Mouse (Mus musculus) adrenal gland, postnatal 4 days (tissue): ENCODE data around the gene Ube2b. TPM values are rescaled to one million over a fixed set of nuclear protein-coding genes. Genes with fewer than 3 reads are reported as not detected.

ENCODE experiments used
- DNase-seq, 2 experiments: peaks; one replicate each; pipeline ENCODE4 v3.0.0; 2021 to 2022; ENCODE audit warnings: low spot score in 2 of 2, mixed read lengths in 2 of 2
- long read RNA-seq, 2 experiments: library from polyadenylated mRNA; stranded (forward); transcript quantifications; one replicate each; pipeline ENCODE4 v2.0.0; 2021
- total RNA-seq, 2 experiments: library from RNA; stranded (reverse); gene quantifications; 2 replicates each; pipeline ENCODE4 v1.2.3; 2021

Gene Ube2b
- 100 to 1,000 TPM; 131 to 142 TPM for total RNA-seq
- long read RNA-seq, experiment 1, transcript Ube2b-201 (6 exons, 1,792 nt): major isoform, 22 of 31 reads
- long read RNA-seq, experiment 1, partial matches to known transcripts: 1 of 31 reads
- long read RNA-seq, experiment 1, other reads (novel, unspliced or antisense): 4 of 31 reads
- long read RNA-seq, experiment 2, transcript Ube2b-203 (2 exons, 516 nt): minor isoform, 6 of 125 reads
- long read RNA-seq, experiment 2, transcript Ube2b-201 (6 exons, 1,792 nt): major isoform, 85 of 125 reads
- long read RNA-seq, experiment 2, partial matches to known transcripts: 8 of 125 reads
- long read RNA-seq, experiment 2, other reads (novel, unspliced or antisense): 22 of 125 reads

DNA sequence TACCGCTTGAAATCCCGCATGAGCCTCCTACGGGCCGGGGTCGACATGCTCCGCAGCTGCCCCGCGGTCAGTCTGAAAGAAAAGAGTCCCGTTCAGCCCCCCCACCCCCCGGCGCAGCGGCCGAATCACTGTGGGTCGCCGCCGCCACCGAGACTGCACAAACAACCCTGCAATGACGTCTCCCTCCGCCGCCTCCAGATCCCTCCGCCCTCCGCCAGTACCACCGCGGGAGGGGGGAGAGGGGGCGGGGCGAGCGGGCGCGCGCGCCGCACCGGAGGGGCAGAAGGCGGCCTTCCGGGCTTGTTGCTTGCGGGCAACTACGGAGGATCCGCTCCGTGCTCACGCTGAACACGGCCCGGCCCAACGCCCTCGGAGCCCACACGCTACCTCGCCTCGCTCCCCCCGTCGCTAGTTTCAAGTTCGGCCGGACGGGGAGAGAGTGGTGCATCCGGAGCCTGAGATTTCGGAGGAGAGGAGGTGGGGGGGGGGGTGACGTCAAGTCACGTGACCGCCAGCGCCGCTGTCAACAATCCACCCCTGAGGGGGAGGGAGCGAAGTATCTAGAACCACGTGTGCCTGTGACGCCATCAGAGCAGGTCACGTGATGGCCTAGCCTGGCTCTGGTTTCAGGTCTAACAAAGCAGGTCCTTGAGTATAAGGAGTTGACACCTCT is at the start of gene Ube2b:
Ube2b (minus strand) TSS at position 473 of the 673 bp plus-strand sequence.
- peak; percentile 84 to 85 for DNase-seq

DNA sequence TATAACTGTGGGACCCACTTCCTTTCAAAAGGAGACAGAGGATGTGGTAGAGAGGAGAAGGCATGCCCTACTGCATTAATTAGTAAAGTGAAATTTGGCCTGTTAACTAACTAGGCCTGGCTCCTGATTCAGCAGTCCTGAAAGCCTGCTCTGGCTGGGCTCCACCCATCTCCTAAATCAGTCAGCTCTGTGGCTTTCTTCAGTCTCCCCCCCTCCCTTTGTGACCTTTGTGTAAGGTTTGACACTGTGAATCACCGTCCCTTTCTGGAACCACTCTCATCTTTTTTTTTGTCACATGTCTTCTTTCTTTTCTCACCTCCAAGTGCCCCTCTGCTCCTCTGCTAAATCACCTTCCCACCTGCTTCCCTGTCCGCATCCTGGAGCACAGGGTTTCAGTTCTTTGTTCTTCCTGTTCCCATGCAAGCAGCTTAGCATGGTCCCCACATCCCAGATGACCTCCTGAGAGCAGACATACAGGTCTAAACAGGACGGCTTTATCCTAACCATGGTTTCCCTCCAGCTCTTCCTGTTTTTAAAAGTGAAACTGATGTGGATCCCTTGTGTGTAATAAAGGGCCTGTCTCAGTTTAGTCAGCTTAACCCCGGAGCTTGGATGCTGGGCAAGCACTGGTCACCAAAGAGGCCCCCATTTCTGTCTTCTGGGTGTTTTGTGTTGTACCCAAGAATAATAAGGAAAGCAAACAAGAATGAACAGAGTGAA is 46.0 kb upstream of the Ube2b start:
- no peak for DNase-seq

DNA sequence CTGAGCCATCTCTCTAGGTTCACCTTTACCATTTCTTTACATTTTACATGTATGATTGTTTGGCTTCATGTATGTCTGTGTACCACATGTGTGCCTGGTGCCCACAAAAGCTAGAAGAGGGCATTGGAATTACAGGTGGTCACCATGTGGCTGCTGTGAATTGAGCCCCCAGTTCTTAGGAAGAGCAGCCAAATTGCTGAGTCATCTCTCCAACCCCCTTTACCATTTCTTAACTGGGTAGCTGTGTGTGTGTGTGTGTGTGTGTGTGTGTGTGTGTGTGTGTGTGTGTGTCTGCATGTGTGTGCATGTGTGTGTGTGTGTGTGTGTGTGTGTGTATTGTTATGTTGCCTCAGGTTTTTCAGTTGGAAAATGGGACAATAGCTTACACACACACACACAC is 43.6 kb upstream of the Ube2b start:
- DNase-seq: no peak

DNA sequence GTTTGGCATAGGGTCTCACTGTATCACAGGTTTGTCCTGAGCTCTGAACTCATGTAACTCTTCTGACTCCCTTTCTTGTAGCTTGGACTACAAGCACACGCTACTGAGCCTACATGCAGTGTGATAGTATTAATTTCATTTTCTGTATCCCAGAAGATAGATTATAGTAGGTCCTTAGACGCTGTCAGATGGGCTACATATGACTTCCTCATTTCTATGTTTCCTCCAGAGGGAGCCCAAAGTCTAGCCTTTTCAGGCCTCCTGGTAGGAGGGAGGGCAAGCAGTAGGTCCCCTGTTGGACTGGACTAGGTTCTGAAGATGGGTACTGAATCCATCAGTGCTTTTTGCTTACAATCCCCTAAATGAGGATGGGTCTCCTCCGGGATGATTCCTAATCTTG is 42.7 kb upstream of the Ube2b start:
- DNase-seq: no peak

DNA sequence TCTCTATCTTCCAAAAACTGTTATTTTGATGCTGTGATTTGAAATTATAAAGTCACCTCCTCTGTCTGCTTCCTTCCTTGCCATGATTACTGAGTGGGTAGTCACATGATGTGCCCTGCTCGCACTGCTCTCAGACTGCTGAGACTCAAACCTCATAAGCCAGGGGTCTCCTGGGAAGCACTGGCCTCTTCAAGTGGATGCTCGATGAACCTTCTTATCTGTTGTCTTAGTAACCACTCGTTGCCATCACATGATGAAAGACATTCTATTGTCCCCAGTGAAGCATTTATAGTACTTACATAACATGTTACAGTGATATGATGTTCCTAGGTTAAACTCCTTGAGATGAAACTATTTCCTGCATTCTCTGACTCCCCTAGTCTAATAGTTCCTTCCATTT is 37.1 kb upstream of the Ube2b start:
- no peak for DNase-seq

DNA sequence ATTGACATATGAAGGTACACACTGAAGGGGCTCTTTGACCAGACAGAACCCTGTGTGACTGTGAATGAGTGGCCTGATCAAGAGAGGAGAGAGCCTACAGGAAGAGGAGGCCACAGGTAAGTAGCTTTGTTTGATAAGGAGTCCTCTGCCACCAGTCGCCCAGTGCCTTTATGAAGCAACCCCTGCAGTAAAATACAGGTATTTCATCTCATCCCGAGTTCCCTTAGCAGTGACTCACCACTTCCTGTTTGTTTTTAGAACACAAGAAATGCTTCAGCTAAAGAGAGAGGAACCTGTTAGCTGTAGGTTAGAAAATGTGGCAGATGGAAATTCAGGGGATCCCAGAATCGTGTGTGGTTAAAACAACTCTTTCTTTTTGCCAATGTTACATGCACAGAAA is 35.3 kb upstream of the Ube2b start:
- DNase-seq: no peak

DNA sequence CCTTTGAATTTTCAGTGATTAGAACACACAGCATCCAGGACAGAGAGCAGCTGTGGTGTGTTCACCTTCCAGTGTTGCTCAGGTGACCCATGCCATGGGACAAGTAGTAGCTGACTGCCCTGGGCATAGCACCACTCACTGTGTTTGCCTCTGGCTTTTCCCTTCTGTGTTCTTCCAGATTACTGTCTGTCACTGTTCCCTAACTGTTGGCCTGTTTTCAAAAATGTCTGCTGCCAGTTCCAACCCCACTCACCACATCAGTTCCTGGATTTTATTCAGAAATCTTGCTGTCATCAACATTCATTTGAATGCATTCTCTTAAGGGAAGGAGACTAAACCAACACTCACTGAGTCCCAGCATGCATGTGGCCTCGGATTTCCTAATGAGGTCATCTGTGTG is 33.4 kb upstream of the Ube2b start:
- DNase-seq: no peak

DNA sequence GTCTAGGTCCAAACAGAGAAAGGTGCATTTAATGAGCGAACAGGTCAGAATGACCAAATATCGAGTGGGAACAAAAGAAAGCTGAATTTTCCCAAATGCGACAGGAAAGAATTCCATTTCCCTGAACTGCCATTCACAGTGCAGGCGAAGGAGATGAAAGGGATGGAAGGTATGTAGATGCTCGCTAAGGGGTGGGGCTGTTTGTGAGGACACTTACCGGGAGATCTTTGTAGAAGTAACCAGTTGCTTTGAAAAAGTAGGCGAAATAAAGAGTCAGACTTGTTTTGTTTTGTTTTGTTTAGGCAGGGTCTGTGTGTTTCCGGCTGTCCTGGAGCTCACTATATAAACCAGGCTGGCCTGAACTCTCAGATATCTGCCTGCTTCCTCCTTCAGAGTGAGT is 31.8 kb upstream of the Ube2b start:
- DNase-seq: no peak

DNA sequence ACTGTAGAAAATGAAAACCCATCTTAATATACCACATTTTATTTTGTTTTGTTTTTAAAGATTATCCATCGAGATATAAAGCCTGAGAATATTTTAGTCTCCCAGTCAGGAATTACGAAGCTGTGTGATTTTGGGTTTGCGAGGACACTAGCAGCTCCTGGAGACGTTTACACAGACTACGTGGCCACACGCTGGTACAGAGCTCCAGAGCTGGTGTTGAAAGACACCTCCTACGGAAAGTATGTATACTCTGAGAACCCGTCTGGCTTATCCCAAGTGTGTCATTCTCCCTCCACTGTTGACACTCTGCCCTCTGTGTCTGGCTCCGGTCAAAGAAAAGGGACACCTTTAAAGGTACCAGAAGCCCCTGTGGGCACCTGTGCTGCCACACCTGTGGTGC is 17.7 kb upstream of the Ube2b start:
- DNase-seq: no peak

DNA sequence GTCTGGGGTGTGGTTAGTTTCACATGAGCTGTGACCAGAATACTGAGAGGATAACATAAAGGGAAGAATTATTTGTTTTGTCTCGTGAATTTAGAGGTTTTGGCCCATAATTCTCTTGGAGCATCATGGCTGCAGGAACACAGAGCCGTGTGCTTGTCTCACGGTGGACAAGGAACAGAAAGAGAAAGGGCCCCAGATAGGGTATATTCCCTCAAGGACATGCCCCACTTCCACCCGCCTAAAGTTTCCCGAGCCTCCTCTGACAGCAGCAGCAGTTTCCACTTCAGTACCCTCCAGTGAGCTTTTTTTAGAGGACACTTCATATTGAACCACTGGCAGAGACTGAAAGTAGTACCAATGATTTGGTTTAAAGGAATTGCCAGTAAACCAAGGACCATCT is 11.0 kb upstream of the Ube2b start:
- no peak for DNase-seq

DNA sequence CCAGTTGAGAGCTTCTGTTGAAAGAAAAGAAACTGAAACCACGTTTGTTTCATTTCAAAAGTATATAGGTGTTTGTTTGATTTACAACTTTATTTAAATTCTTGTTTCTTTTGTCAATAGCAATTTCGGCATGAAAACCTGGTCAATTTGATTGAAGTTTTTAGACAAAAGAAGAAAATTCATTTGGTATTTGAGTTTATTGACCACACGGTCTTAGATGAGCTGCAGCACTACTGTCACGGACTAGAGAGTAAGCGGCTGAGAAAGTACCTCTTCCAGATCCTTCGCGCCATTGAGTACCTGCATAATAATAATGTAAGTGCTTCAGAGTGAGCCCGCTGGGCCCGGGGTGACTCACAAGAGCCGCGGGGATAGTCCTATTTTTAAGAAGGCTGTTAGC is 10.4 kb upstream of the Ube2b start:
- no peak for DNase-seq

DNA sequence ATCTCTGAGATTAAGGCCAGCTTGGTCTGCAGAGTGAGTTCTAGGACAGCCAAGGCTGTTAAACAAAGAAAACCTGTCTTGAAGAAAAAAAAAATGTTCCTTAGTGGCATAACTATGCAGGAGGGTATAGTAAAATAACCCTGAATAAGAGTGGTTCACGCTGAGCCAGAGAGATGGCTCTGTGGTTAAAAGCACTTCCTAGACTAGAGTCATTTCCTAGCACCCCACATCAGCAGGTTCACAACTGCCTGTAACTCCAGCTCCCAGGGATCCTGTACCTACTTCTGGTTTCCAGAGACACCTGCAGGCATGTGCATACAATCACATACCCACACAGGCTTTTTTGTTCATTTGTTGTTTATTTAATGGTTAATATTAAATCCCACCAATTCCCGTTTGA is 5.0 kb upstream of the Ube2b start:
- DNase-seq: no peak

DNA sequence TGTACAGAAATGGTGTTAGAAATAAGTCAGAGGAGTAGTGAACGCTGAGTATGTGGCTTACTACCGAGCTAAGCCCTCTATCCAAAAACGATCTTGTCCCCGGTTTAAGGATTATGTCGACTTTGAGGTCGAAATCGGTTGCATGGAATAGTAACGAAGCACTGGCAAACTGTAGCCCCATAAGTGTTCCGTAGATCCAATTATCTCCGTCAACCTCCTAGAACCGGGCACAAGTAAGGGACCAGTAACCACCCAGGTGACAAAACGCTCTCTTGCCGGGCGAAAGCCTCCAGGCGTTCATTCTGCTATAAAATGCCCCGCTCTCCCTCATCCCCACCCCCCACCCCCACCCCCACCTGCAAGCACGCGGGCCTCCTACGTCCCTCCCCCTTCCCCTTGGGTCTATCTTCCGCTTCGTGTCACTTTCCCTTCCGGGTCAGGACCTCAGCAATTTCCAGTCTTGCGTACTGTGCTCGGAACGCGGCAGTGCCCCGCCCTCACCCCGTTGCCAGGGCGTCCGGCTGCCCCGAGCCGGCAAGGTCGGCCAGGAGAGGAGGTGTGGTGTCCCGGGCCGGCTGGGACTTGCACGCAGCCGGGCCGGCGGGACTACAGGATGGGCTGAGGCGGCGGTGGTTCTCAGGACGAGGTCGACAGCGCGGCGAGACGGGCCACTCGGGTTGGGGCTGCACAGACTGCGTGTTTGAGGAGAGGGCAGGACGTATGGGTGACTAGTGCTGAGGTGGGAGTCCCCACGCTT is 3.4 kb upstream of the Ube2b start, which contains the start of gene Cdkl3:
Cdkl3 (plus strand) TSS at position 450 of the 757 bp plus-strand sequence.
- peak; percentile 88 to 91 for DNase-seq

DNA sequence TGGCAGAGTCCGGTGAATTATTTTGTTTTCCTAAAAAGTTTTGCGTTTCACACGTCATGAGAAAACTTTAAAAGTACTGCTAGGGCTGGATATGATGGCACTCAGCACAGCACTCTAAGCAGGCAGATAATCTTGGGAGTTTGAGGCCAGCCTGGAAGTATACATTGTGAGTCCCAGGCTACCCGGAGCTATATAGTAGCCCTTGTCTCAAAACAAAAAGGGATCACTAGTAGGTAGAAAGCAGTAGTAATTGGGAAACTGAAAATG is 2.9 kb upstream of the Ube2b start:
- no peak for DNase-seq

DNA sequence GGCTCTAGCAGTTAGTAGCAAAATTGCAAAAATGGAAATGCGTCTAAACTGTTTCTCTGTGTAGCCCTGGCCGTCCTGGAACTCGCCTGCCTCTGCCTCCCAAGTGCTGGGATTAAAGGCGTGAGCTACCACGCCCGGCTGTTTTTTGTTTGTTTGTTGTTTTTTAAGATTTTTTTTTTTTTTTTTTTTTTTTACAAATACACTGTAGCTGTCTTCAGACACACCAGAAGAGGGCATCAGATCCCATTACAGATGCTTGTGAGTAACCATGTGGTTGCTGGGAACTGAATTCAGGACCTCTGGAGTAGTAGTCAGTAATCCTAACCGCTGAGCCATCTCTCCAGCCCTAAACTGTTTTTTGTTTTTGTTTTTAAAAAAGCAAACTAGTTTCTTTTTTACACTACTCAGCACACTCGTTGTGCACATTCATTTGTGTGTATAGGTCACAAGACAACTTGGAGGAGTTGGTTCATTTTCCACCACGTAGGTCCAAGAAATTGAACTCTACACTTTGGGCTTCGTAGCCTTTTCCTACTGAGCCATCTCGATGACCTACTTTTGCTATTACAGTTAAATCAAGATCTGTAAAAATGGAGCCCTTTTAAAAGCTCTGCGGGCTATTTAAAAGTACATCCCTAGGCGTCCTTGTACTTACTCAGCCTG is 2.4 kb upstream of the Ube2b start:
- no peak for DNase-seq

DNA sequence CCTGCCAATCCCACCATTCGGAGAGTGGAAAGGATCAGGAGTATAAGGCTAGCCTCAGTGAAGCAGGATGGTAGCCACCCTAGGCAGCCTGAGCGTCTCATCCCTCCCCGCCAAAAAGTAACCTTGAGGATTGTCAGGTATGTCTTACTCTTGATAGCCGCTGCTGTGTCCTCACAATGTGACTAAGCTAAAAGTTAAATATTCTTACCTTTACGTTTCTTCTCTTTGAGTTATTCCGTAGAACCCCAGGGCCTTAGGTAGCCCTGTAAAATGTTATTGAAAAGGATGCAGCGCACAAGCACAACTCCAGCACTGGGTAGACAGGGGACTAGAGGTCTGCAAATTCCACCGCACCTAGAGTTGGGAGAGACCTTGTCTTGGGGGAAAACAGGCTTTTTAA is 1.3 kb upstream of the Ube2b start:
- DNase-seq: no peak

DNA sequence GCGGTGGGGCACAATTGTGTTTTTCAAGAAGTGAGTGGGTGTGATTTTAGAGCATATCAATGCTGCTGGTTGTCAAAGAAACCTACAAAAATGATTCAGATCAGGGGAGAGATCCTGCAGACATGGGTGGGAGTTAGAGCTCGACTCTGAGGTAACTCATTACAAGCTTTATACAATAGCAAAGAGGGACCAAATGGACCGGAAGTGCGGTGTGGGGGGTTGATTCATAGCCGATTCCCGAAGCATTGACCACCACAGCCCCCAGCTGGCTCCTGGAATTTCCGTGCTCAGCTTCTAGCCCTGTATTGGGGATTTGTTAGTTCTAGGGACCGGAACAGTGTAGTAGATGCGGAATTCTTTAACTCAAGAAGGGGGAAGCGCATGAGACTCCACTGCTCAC is 779 bp upstream of the Ube2b start:
- DNase-seq: no peak

DNA sequence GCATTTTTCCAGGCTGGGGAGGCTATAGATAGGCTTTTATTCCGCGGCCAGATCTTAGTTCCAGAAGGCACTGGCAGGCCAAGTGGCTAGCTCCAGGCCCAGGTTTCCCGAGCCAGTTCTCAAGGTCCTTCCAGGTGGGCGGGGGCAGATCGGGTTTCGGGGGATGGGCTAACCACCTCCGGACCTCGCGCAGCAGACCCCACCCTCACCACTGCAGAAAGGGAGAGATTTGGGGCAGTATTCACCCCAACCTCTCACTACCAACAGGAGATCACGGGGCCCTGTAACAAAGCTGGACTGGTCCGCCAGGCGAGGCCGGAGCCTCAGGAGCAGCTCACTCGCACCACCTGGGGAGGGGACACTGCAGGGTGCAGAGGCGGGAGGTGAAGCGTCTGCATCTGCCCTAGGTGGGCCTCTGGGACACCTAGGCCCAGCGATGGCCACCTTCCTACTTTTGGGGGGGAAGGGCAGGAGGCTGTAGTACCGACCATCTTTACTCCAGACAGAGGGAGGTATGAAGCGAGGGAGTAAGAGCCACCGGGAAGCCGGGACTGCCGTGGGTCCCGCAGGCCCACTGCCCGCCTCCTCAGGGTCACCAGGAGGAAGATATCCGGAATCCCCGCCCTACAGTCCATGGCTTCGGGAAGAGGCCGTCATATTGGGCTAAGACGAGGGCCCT is 812 bp downstream of the Ube2b start:
- peak; percentile 26 to 54 for DNase-seq

DNA sequence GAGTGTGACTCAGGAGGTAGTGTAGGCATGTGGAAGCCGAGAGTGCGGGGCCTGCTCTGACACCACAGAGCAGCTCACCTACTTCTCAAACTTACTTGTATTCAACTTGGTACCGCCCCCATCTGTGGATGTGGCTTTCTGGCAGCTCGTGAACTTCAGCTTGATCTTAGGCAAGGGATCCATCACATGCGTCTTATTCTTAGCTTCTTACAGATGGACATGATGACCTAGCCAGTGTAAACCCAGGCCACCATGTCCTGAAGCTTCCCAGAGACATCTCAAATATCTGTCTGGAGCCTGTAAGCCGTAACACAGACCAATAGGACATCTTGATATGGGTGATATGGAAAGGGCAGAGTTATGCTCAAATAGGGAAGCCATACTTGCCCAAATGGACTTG is 28.9 kb downstream of the Ube2b start:
- DNase-seq: no peak

DNA sequence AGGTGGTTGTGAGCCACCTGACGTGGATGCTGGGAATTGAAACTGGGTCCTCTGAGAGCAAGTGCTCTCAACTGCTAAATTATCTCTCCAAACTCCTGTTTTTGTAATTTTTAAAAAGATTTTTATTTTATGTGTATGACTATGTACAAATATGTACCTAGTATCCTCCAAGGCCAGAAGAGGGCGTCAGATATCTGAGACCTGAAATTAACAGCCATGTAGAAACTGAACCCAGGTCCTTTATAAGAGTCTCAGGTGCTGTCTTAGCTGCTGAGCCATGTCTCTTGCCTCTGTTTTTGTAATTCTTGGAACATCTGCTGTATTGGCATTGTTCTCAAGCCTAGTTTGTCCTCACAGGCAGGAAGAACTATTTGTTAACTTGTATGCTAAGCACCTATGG is 31.1 kb downstream of the Ube2b start:
- DNase-seq: no peak

DNA sequence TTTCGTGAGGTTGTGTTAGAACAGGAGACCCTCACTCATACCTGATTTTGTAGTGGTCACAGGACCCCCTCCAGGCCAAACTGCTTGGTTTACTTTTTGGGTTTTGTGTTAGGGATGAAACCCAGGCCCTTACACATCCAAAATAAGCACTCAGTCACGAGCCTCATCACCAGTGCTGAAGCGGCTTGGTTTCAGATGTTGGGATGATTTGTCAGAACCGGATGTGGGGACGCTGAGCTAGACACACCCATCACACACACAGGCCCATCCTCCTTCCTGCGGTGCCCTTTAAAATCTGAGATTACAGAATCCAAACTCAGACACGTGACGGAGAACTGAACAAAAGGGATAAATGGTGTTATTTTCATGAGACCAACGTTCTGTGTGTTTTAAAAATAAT is 31.7 kb downstream of the Ube2b start:
- DNase-seq: no peak
